Mouse (Mus musculus) fat pad, adult 2 months (tissue): ENCODE measurements around the gene 4921517D22Rik.

ENCODE experiments used
- DNase-seq: peaks from one replicate; pipeline ENCODE4 v3.0.0-alpha.2; 2011; ENCODE audit warnings: low read depth, low spot score; ENCODE audit errors: extremely low read depth

Gene 4921517D22Rik

DNA sequence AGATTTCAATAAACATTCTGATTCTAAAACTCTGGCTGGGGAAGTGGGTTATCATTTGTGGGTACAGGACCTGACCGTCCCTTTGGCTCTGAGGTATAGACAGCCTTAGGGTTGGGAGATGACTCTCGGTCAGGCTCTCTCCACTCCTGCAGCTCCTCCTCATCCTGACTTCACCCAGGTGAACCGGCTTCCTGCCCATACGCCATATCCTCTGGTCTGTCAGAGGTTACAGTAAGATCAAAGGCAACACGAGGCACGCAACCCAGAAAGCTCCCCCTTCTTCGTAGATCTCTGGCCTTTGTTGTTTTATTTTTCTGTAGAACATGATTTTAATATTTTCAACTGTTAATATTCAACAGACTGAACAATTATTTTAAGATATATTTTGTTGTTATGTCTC lies 1.9 kb upstream of the 4921517D22Rik start:
- DNase-seq, result no peak

DNA sequence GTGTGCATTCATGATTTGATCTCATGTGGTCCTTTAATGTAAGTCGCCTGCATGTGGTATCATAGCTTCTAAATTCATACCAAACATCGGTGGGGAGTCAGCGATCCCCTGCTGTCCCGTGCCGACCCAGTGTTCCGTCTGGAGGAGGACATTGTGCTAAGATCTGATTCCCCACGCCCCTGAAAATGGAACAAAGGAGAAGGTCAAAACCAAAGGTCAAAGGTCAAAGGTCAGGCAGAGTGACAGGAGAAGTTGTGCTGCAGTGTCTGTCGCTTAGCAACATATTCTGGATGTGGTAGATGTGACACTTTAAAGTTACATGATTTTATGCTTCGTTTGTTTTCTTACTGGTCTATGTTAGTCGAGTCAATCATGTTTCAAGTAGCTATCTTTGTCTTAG lies 2.4 kb downstream of the 4921517D22Rik start:
- DNase-seq, result no peak

DNA sequence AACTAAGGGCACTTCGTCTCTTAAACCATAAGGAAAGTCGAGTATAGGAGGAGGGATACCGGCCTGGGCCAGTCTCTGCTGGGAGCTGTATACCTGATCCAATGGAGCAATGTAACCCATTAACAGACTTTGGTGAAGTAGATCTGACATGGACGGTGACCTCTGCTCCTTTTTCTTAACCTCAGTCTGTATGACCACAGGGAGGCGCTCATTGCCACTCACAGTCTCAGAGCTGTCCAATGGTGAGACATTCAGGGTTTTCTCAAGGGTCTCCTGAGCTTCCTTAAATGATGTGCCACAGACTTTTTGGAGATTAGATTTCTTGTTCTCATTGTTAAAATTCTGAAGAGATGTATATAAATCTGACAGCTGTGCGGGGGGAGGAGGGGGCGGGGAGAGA lies 3.3 kb downstream of the 4921517D22Rik start:
- DNase-seq, result no peak

DNA sequence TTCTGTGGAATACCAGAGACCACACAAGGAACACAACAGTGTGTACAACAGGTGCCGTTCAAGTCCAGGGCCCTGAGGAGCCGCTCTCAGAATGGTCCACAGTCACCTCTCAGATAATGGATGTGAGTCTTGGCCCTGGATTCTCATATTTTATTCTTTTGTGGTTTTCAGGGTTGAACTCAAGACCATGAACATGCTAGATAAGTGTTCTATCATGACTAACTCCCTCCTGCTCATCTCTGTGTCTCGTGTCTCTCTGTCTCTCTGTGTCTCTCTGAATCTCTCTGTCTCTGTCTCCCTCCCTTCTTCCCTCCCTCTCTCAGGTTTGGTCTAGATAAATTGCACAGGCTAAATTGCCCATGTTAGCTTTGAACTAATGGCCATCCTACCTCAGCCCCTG lies 4.1 kb downstream of the 4921517D22Rik start:
- DNase-seq, result no peak

DNA sequence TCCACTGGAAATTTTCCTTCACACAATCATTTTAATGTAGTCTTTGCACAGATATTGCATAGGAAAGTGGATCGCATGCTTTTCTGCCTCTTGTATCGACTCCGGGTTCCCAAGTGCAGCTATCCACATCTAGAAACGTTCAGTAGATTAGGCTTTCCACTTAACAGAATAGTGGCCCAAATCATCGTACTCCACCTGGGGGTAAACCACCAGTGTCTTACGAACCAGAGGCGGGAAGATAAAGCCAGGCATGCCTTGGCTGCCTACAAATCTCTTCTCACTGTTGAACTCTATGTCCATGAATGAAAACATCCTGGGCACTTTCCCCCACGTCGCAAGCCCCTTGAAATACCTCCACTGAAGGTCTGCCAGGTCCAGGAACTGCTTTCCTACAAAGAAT lies 4.6 kb downstream of the 4921517D22Rik start:
- no peak for DNase-seq

DNA sequence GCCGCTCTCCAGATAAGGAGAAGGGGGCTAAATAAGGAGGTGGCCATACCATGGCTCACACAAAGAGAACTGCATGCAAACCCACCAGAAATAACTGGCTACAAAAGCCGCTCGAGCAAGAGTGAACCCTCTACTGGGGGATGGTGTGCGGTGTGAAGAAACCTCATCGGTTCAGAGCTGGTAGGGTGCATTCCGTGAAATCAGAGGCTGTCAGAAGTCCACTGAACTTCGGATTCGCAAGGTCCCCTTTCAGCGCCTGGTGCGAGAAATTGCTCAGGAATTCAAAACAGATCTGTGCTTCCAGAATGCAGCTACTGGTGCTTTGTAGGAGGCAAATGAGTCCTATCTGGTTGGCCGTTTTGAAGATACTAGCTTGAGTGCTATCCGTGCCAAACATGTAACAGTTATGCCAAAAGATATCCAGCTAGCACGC lies 5.6 kb downstream of the 4921517D22Rik start:
- no peak for DNase-seq

DNA sequence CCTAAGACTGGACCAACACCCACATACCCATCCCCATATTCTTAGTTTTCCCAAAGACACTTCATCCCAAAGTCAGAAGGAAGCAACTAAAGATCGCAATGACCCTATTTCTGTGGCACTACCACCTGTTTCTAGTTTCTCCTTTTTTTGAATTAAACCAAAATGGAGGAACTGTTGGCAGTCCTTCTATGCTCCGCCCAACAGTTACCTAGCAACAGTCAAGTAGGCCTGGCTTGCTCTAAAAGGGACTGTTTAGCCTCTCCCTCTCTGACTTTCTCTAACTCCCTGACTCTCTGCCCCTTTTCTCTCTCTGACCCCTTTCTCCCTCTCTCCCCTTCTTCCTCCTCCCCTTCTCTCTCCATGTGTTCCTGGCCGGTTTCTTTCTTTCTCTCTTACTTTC lies 8.7 kb downstream of the 4921517D22Rik start:
- no peak for DNase-seq

DNA sequence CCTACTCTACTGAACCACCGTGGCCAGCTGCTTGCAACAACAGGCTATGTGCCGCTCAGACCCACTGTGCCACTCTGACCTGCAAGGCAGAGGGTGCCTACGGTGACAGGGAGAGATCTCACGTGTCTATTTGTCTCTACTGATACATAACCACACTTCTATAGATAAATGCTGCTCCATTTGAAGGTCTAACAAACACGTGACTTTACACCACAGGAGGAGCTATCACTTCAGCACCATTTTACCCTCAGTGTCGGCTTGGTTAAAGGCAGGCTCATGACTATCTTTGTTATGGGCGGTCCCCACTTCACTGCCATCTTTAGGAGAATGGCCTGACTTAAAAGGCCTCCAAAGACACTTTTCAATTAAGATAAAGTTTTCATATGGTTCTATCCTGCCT lies 11.3 kb downstream of the 4921517D22Rik start:
- no peak for DNase-seq

DNA sequence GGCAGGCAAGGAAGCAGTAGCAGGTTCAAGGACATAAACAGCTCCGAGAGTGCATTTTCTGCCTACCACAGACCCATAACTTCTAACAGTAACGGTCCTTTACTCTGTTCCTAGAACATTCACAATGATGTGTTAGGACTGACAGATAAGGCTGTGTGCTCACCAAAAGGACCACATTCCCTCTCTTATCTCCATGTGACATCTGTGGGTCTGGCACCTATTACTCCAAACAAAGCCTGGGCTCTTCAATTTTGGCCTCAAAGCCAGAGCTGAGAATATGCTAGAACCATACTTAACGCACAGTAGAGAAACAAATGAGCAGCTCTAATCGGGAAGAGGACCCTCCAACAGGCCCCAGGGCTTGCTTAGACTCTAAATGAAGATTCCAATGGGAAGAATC lies 14.0 kb downstream of the 4921517D22Rik start:
- no peak for DNase-seq

DNA sequence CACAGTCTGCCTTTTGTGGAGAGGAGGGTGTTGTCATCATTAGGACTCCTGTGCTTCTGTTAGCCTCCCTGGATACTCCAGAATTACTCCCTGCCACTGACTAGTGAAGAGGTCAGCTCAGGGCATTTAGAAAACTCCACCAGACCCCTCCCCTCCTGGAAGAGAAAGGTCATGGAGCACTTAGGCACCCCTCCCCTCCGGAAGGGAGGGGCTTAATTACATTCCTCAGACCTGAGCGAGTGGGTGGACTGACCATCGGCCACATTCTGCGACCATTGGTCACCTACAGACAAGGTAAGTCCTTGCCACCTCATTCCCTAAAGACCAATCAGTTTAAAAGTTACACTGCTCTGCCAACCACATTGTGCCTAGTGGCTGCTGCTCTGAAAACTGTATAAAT lies 14.6 kb downstream of the 4921517D22Rik start:
- no peak for DNase-seq

DNA sequence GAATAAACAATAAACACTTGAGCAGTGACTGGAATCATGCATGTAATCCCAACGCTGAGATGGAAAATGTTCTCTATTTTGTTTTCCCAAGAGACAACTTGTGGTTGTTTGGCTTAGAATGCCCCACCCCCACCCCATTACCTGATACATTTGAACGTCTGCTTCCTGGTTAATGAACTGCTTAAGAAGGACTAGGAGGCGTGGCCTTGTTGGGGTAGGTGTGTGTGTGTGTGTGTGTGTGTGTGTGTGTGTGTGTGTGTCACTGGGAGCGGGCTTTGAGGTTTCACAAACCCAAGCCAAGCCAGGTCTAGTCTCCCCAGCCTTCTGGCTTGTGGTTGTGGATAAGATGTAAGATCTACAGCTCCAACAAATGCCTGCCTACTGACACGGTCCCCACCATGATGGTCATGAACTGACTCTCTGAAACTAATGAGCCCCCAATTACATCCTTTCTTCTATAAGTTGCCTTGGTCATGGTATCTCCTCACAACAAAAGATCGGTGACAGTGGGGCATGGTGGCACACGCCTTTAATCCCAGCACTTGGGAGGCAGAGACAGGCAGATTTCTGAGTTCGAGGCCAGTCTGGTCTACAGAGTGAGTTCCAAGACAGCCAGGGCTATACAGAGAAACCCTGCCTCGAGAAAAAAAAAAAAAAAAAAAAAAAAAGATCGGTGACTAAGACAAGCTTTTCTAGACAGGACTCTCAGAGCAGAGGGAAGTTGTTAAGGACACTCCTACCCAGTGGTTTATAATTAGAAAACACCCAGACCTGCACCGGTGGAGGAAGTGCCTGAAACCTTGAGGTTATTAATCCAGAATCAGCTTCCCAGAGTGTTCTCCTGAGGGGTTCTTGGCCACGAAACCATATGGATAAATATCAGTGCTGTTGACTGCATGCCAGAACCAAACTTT lies 17.3 kb downstream of the 4921517D22Rik start:
- no peak for DNase-seq

DNA sequence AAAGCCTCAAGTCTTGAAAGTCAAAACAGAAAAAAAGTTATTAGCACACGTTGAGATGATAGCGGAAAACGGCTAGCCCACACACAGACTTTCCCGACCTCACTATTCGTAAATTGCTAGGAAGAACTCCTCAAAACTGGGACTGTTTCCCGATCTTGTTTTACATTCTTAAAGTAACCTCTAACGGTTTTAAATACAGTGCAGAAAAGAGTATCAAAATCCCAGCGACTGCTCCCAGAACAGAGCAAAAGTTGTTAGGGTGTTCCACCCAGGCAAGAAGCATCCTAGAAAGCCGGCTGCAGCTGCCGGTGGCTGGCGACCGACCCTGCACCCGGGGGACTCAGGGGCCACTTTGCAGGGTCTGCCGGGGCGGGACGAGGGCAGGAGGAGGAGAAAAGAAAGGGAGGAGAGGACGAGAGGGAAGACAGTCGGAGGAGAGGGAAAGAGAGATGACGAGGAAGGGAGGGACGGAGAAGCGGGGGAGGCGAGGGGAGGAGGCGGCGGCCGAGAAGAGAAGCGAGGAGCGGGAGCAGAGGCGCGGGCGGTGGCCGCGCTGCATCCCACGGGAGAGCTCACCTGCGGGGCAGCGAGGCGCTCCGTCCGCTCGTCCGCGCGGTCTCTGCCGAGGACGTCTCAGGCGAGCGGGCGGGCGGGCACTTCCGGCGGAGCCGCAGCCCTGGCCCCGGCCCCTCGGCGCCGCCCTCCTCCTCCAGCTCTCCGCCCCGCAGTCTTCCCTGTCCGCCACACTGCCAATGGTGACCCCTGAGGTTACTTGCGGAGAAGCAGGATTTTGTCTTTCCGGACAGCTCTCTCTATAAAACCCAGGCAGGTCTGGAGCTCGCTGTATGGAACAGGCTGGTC lies 18.5 kb downstream of the 4921517D22Rik start, which contains the start of gene Golm1:
TSS of gene Golm1 (minus strand) at position 661 of the 861 bp plus-strand sequence.
- no peak for DNase-seq

DNA sequence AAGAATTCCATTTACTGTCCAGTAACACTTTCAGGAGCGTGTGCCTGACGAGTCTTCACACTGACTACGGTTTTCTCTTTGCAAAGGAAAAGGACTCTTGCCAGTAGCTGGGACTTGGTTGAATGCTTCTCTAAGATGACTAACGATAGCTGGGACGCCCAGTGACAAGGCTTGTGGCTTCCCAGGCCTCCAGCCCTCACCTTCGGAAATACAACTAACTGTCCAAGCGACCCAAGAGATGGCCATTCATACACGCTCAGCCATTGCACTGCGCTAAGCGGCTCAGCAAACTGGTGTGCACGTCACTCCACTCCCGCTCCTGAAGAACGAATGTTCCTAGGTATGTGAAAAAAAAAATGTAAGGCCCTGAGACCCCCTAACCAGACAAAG lies 19.2 kb downstream of the 4921517D22Rik start:
- DNase-seq, result no peak

DNA sequence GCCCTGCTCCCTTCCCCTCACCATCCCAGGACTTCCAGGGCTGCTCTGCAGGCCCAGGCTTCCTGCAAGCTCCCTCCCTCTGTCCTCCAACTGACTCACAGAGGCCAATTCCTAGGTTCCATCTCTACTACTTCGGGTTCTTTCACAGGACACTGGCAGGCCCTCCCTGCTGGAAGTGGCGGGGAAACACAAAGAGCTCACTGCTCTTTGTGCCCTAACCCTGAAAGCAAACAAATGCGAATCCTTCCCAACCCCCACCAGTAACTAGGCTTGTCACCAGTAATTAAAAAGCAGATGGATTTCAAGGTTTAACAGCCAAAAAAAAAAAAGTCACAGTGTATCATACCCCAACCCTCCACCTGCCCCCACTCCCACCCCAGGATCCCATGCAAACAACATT lies 19.7 kb downstream of the 4921517D22Rik start:
- no peak for DNase-seq

DNA sequence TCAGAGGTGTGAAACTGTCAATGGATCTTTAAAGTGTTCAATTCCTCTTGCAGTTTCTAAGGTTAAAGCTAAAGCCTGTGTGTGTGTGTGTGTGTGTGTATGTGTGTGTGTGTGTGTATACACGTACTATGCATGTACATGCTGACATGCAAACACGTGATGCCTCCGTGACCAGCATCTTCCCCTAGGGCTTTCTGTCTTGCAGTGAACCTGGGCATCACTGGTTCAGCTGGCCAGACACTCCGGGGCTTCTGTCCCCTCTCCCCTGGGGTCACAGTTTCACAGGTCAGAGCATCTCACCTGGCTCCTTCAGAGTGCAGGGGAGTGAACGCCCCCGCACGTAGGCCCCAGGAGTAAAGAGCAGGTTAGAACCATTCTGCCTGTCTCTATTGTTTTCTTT lies 20.3 kb downstream of the 4921517D22Rik start:
- no peak for DNase-seq

DNA sequence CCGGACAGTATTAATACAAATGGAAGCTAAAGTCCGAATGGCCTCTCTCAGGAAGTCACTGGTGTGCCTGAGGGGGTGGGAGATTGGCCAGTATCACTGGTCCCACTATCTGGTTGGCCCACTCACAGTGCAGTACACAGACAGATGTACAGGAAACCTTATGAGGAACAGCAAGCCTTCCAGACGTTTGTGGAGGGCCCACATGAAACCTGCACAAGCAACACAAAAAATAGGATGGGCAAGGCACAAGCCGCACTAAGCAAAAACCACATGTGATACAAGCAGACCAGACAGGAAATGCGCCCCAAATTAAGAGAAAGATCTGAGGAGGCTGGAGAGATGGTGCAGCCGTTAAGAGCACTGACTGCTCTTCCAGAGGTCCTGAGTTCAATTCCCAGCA lies 21.7 kb downstream of the 4921517D22Rik start:
- no peak for DNase-seq

DNA sequence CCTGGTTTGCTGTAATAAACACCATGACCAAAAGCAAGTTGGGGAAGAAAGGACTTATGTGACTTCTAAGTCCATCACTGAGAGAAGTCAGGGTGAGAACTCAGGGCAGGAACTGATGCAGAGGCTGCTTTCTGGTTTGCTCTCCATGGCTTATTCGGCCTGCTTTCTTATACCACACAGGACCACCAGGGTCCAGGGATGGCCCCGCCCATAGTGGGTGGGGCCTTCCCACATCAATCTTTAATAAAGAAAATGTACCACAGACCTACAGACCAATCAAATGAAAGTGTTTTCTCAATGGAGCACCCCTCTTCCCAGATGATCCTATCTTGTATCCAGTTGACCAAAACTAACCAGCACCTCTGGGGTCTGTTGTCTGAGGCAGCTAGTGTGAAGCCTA lies 22.4 kb downstream of the 4921517D22Rik start:
- no peak for DNase-seq

DNA sequence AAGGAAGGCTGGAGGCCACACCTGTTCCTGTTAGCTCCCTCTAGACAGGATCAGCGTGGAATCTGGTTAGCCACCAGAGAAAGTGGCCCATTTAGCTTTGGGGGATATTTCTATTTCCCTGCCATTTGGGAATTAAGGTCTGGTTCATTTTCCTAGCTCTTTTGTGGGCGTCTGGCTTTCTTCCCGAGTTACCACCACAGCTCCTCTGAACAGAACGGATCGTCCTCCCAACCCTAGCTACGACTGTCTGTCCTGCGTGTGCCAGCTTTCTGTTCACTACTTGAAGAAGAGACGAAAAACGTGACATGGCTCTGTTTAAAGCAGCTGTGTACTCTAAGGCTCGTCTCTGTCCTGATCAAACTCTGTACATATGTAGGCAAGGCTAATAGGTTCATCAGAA lies 24.0 kb downstream of the 4921517D22Rik start:
- no peak for DNase-seq

DNA sequence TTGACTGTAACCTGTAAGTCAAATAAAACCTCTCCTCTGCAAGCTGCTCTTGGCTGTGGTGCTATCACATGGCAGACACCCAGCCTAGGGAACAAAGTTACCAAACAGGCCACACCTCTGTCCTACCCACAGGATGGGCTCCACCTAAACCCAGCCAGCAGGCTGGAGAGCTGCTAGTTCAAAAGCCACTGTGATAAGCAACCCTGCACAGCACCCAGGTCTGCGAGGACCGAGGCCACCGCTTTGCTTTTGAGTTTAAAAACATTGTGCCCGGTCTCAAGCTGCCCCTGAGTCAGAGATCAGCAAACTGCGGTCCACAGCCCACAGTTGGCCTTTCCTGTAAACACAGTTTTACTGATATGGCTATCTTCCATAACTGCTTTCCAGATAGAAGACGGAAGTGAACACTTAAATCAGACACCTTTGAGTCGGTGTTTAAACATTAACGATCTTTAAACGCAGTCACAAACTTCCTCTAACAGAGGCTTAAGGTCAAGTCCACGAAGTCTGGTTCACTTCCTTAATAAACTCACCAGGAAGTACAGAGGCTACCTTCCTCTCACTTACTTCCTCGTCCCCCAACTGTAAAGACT lies 25.3 kb downstream of the 4921517D22Rik start:
- no peak for DNase-seq

DNA sequence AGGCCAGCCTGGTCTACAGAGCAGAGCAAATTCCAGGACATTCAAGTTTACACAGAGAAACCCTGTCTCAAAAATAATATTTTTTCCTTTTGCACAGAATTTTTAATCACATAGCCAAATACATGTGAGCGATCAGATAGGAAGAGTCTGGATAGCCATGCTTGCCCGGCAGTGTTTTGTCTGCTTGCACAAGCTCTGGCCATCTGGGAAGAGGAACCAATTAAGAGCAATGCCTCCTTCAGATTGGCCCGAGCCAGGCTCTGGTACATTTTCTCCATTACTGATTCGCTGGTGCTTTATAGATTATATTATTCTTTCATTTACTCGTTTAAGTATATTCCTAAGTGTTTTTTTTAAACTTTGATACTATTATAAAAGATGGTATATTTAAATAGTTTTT lies 26.1 kb downstream of the 4921517D22Rik start:
- DNase-seq, result no peak

DNA sequence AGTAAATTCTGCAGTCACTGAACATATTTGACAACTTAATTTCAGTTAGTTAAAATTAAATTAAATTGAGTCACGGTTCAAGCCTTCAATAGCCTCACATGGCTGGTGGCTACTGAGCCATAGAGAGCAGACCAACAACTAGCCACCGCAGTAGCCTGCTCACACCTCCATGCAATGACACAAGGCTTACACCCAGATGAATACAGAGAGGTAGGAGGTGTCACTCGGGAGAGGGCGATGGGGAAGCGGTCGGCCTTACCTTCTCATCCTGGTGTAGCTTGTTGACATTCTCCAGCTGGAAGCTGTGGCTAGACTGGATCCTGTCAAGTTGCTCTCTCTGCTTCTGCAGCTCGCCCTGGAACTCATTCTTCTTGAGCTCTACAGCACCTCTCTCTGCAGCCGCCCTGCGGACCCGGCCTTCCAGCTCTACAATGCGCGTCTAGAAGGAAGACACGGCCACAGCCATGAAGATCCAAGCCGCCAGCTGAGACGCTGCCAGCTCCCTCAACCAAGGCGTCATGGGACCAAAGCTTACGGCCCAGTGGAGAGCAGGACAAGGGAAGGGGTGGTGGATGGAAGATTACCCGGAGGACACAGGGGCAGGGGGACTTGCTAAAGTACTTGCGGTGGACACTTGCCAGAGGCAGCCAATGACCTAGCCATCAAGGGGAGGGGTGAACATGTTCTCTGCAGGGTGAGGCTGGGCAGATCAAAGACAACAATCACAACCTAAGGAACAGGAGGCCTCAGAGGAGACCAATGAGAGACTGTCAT lies 29.8 kb downstream of the 4921517D22Rik start:
- DNase-seq, result no peak
